Mouse (Mus musculus) forebrain, embryonic 15.5 days (tissue): ENCODE measurements at regions not wholly inside any gene's neighbourhood (a gene's known extent, or its start where the extent isn't known, plus 50 kb on each side); places are given as distances from the start of the nearest gene placed in this dataset.
A peak's percentile ranks its signal among the peaks of the same experiment; 100 is the strongest.

Experiments used
- ATAC-seq: fragments of 200-750 bp; cut with Nextera tagmentation; replicated peaks from 2 replicates; pipeline ENCODE4 v1.8.0; 2017; ENCODE audit warnings: mild to moderate bottlenecking, moderate TSS enrichment, moderate library complexity
- H3K27ac ChIP-seq: fragments of 300-500 bp; sonication (generic); replicated peaks from 2 replicates; pipeline ENCODE4 v1.5.1; 2015; ENCODE audit warnings: mild to moderate bottlenecking, inconsistent platforms
- H3K27me3 ChIP-seq: fragments of 300-500 bp; sonication (generic); 2 replicates; pipeline ENCODE4 v1.6.1; 2015; ENCODE audit warnings: inconsistent platforms
- H3K36me3 ChIP-seq: fragments of 300-500 bp; sonication (generic); 2 replicates; pipeline ENCODE4 v1.6.1; 2015; ENCODE audit warnings: mild to moderate bottlenecking, inconsistent platforms
- H3K4me1 ChIP-seq: fragments of 300-500 bp; sonication (generic); 2 replicates; pipeline ENCODE4 v1.6.1; 2015; ENCODE audit warnings: inconsistent platforms
- H3K4me2 ChIP-seq: fragments of 300-500 bp; sonication (generic); replicated peaks from 2 replicates; pipeline ENCODE4 v1.6.1; 2015; ENCODE audit warnings: mild to moderate bottlenecking, inconsistent platforms
- H3K4me3 ChIP-seq: fragments of 300-500 bp; sonication (generic); 2 replicates; pipeline ENCODE4 v1.5.1; 2015; ENCODE audit warnings: mild to moderate bottlenecking, inconsistent platforms
- H3K9ac ChIP-seq: fragments of 300-500 bp; sonication (generic); replicated peaks from 2 replicates; pipeline ENCODE4 v1.6.1; 2015; ENCODE audit warnings: mild to moderate bottlenecking, inconsistent platforms
- H3K9me3 ChIP-seq: fragments of 300-500 bp; sonication (generic); 2 replicates; pipeline ENCODE4 v1.6.1; 2016; ENCODE audit warnings: inconsistent platforms
- WGBS: fragments of 180-500 bp; shearing (Covaris S2); methylation state at CpG from one replicate; pipeline ENCODE4 v1.1.7; 2015; ENCODE audit warnings: mixed read lengths; 5-methylcytosine and 5-hydroxymethylcytosine counted together

GRCm38 (mm10) chrX:43855901-43856300 lies 264.9 kb downstream of the Tex13c1 start:
- Histone ChIP-seq H3K27ac (no peak overlapping the region), H3K36me3 (no peaks in the 10 kb centered on the region), H3K4me1 (no peaks in the 10 kb centered on the region), H3K9me3 (no peaks in the 10 kb centered on the region), H3K27me3 (no peaks in the 10 kb centered on the region), H3K4me3 (no peak overlapping the region), H3K4me2 (no peak overlapping the region), H3K9ac (no peak overlapping the region)
- no peak for ATAC-seq

GRCm38 (mm10) chrX:43884890-43885289 lies 293.9 kb downstream of the Tex13c1 start:
- ATAC-seq = peak; percentile 43; the same call in 1 of the 2 replicates
- 27% methylated on average over 1 of the region's 1 CpGs for WGBS
- H3K9me3 ChIP-seq = no peaks in the 10 kb centered on the region

More at GRCm38 (mm10) chrX:43884890-43885289, 293.9 kb downstream of the Tex13c1 start:
- Histone ChIP-seq H3K27me3 (no peaks in the 10 kb centered on the region), H3K27ac (no peak overlapping the region), H3K36me3 (no peaks in the 10 kb centered on the region), H3K4me3 (no peak overlapping the region), H3K9ac (no peak overlapping the region), H3K4me1 (no peaks in the 10 kb centered on the region), H3K4me2 (no peak overlapping the region)
